7 mouse cellular contexts compared by ENCODE assay signal in genomic region chr7:133122379-133123243, GRCm38 (mm10). TPM values are rescaled to one million over a fixed set of nuclear protein-coding genes. Genes with fewer than 3 reads are reported as not detected.
DNase-seq lines count a peak whose midpoint lies in the region; ATAC-seq and TF ChIP-seq lines count a peak whose summit lies in the region.

No protein-coding gene starts in this region.

- peaks cover 38% of the 10 kb centered on the region for H3K4me1 ChIP-seq in G1E (ENCODE audit: insufficient read depth, low read depth, low read length)
- H3K4me1 ChIP-seq in forebrain, embryonic 10.5 days = peaks cover 56% of the 10 kb centered on the region

- intact Hi-C loops in heart, postnatal 36 days (cut with DNase I) = loop anchor here (2.0 to 10.0 kb wide), 7 partner anchors 35 to 515 kb away; partner anchors contain the start of genes Abraxas2, Edrf1, Eef1akmt2 and Zranb1

- peak; percentile 49 for DNase-seq in G1E (ENCODE audit: low spot score)
- peak; percentile 69 for DNase-seq in adrenal gland, postnatal 25 days
- peak; percentile 69 for DNase-seq in forebrain, embryonic 10.5 days (ENCODE audit: extremely low spot score, low spot score)
- peak; percentile 67 to 82 for DNase-seq in heart, postnatal 36 days
- peak; percentile 55 to 71 for DNase-seq in layer of hippocampus, postnatal 10 days (ENCODE audit: low spot score in 2 of 2)
- DNase-seq in lung, postnatal 4 days = peak; percentile 68 to 75
- DNase-seq in spleen, postnatal 4 days (ENCODE audit: low spot score in 2 of 2) = peak; percentile 26 to 73

- H3K4me3 ChIP-seq in G1E (ENCODE audit: low read depth, low read length) = peak overlapping the region; percentile 85
- peak overlapping the region; percentile 98 for H3K4me3 ChIP-seq in forebrain, embryonic 10.5 days

- peak overlapping the region; percentile 98 for H3K27ac ChIP-seq in forebrain, embryonic 10.5 days

- no peak for TF ChIP-seq CTCF in G1E (IDR thresholded peaks at IDR 0.05; ENCODE audit: low read depth, low read length)

- WGBS in forebrain, embryonic 10.5 days = under 1% methylated on average over 78 of the region's 102 CpGs

- peaks cover 6% of the 10 kb centered on the region; the same call in 1 of the 2 replicates for H3K27me3 ChIP-seq in G1E (ENCODE audit: insufficient read depth, low read length)
- H3K27me3 ChIP-seq in forebrain, embryonic 10.5 days (ENCODE audit: poor library complexity, severe bottlenecking) = peaks cover 27% of the 10 kb centered on the region

- H3K36me3 ChIP-seq in G1E (replicated peaks) = peaks cover 11% of the 10 kb centered on the region
- H3K36me3 ChIP-seq in forebrain, embryonic 10.5 days (replicated peaks) = no peaks in the 10 kb centered on the region

- H3K9me3 ChIP-seq in G1E (replicated peaks) = no peaks in the 10 kb centered on the region
- no peaks in the 10 kb centered on the region for H3K9me3 ChIP-seq in forebrain, embryonic 10.5 days

- no peak for ATAC-seq in G1E (ENCODE audit: extremely low read depth, insufficient number of reproducible peaks, low FRiP score, poor library complexity, severe bottlenecking)

RNA-seq across cellular contexts. Expression of gene Fgfr2, which starts 0.5 kb away (rescaled TPM):
- total RNA-seq in G1E (2014; fragmentation: Nextera tagmentation) = not detected in 2 replicates
- 0.06 and 0.22 TPM in 2 replicates for total RNA-seq in G1E (2017)
- not detected in 2 replicates for polyA plus RNA-seq in G1E (2012)
- total RNA-seq in adrenal gland, postnatal 25 days (2021) = 181 and 186 TPM in 2 replicates
- polyA plus RNA-seq in forebrain, embryonic 10.5 days (2016; fragmentation: Nextera tagmentation; extraction: Ambion mirVana) = 55.7 and 61.4 TPM in 2 replicates
- total RNA-seq in heart, postnatal 36 days (2021) = 1 to 10 TPM; 1.5 to 1.7 TPM
- 10 to 100 TPM; 35.6 to 48.3 TPM for total RNA-seq in layer of hippocampus, postnatal 10 days (2021)

RNA-seq across cellular contexts. Expression of gene Ctbp2, which starts 1.5 kb away (rescaled TPM):
- total RNA-seq in G1E (2014; fragmentation: Nextera tagmentation) (84.5 and 108 TPM in 2 replicates), G1E (2017) (52.6 and 55.8 TPM in 2 replicates)
- polyA plus RNA-seq in G1E (2012) = 132 and 133 TPM in 2 replicates
- total RNA-seq in adrenal gland, postnatal 25 days (2021) = 69.9 and 80.6 TPM in 2 replicates
- 125 and 133 TPM in 2 replicates for polyA plus RNA-seq in forebrain, embryonic 10.5 days (2016; fragmentation: Nextera tagmentation; extraction: Ambion mirVana)
- total RNA-seq in heart, postnatal 36 days (2021) = 10 to 100 TPM; 23.8 to 28.6 TPM
- total RNA-seq in layer of hippocampus, postnatal 10 days (2021) = 10 to 100 TPM; 62.3 to 63.6 TPM

Comparison
In these comparisons a context has a peak if more than half of its experiments do, and no peak if none do; other contexts are left out.
1. RNA of gene Fgfr2, which starts 0.5 kb away (total RNA-seq): 181 to 186 TPM in adrenal gland, postnatal 25 days and 35.6 to 48.3 TPM in layer of hippocampus, postnatal 10 days; 1.5 to 1.7 TPM in heart, postnatal 36 days and 0.06 to 0.22 TPM in G1E; every median in the first group is over 10 times any median in the second.
2. Peak in every context shown above with its lines, with median percentiles within 50 percentile points of each other: DNase-seq.